Mouse (Mus musculus) c-Kit-positive CD71-positive TER-119-positive erythroid progenitor cells, embryonic 14.5 days (primary cell): ENCODE results near the gene Tiam2.

Source experiments
- DNase-seq: peaks from one replicate; pipeline ENCODE4 v3.0.0-alpha.2; 2013; ENCODE audit warnings: low spot score

Tiam2 gene

DNA sequence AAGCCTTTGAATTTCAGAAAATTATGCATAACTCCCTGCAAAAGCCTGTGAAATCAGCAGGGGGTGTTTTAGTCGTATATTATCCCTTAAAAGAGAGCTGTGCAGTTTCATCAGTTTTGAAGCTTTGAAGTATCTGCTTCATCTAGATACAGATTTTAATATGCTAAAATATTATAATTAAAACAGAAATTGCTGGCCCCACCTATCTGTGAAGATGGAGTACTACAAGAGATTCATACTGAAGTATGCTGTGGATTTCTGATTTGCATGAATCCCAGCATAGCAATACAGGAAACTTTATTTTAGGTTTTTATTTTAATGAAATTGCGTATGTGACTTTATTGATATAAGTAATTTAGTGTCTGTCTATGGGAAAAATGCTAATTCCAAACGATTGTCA lies 234.2 kb downstream of the Tiam2 start:
- no peak for DNase-seq

DNA sequence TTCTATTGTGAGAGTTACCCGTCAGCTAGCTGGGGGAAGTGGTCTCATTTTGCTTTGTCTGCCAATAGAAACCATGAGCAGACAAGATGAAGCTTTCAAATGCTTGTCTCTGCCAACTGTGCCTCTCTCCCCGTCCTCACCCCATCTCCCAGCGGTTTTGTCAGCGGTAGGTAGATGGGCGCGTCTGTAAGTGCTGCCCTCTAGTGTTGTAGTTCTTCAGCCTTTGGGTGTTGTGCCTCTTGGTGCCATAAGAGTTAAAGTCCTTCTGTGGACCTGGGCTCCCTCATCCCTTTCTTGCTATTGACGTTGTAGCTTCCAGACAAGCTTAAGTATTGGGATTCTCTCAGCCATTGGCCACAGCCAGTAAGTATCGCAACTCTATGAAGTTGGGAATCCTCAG lies 236.0 kb downstream of the Tiam2 start:
- no peak for DNase-seq

DNA sequence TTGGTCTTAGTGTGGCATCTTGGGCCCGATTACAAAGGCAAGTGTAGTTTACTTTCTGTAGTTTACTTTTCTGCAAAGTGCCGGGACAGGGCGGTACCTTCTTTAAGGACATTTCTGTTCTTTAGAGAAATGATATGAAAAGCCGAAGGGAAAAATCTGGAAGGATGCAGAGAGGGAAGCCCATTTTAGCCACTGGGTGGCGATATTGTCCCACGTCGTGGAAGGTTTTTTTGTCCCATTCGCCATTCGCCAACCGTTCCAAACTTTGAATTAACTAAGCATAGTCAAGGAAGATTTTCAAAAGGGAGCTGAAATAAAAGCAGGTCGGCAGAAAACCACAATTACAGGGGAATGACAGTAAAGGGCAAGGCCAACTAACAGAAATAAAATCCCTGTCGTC lies 244.5 kb downstream of the Tiam2 start:
- peak; percentile 24 for DNase-seq
